Mouse (Mus musculus) stomach, postnatal 0 days (tissue): ENCODE results near the gene Cntnap5a. TPM values are rescaled to one million over a fixed set of nuclear protein-coding genes. Genes with fewer than 3 reads are reported as not detected.

Experiments used
- ATAC-seq: fragments of 200-750 bp; cut with Nextera tagmentation; 2 replicates; pipeline ENCODE4 v1.8.0; 2017; ENCODE audit not compliant: low FRiP score, low TSS enrichment
- DNase-seq: peaks from one replicate; pipeline ENCODE4 v3.0.0-alpha.2; 2016; ENCODE audit warnings: low spot score
- H3K27ac ChIP-seq: fragments of 300-500 bp; sonication (generic); replicated peaks from 2 replicates; pipeline ENCODE4 v1.5.1; 2014; ENCODE audit warnings: mild to moderate bottlenecking, control low read depth
- H3K27me3 ChIP-seq: fragments of 300-500 bp; sonication (generic); 2 replicates; pipeline ENCODE4 v1.6.1; 2014; ENCODE audit warnings: low read length; ENCODE audit not compliant: control insufficient read depth, insufficient read depth
- H3K36me3 ChIP-seq: fragments of 300-500 bp; sonication (generic); 2 replicates; pipeline ENCODE4 v1.6.1; 2014; ENCODE audit warnings: low read length, mixed read lengths; ENCODE audit not compliant: control insufficient read depth, insufficient read depth
- H3K4me1 ChIP-seq: fragments of 300-500 bp; sonication (generic); replicated peaks from 2 replicates; pipeline ENCODE4 v1.6.1; 2014; ENCODE audit warnings: antibody characterized with exemption; ENCODE audit not compliant: control insufficient read depth, insufficient read depth
- H3K4me2 ChIP-seq: fragments of 300-500 bp; sonication (generic); replicated peaks from 2 replicates; pipeline ENCODE4 v1.6.1; 2014; ENCODE audit warnings: low read depth, mild to moderate bottlenecking, control low read depth, moderate library complexity
- H3K4me3 ChIP-seq: fragments of 300-500 bp; sonication (generic); 2 replicates; pipeline ENCODE4 v1.5.1; 2014; ENCODE audit warnings: low read depth, low read length, control low read depth
- H3K9ac ChIP-seq: fragments of 300-500 bp; sonication (generic); 2 replicates; pipeline ENCODE4 v1.6.1; 2014; ENCODE audit warnings: mild to moderate bottlenecking, low read length, control low read depth, mixed read lengths
- H3K9me3 ChIP-seq: fragments of 300-500 bp; sonication (generic); 2 replicates; pipeline ENCODE4 v1.6.1; 2016; ENCODE audit warnings: low read length; ENCODE audit not compliant: control insufficient read depth
- CTCF ChIP-seq: IDR thresholded peaks from 2 replicates; pipeline ENCODE4 v1.5.1; 2016; ENCODE audit warnings: antibody characterized with exemption, low read depth, mild to moderate bottlenecking, moderate library complexity
- EP300 ChIP-seq: optimal IDR thresholded peaks from 2 replicates; pipeline ENCODE3; 2016; ENCODE audit warnings: antibody characterized with exemption
- whole genome bisulfite sequencing: fragments of 180-500 bp; shearing (Covaris S2); extraction: QIAGEN DNeasy Blood & Tissue Kit; methylation state at CpG from one replicate; pipeline ENCODE4 v1.1.7; 2014; 5-methylcytosine and 5-hydroxymethylcytosine counted together
- polyA plus RNA-seq: library from polyadenylated mRNA; unstranded; fragments of >200 nt; fragmentation: Nextera tagmentation; extraction: Ambion mirVana; gene quantifications from 2 replicates; pipeline ENCODE4 v1.2.1, GENCODE M21; 2015

Cntnap5a gene
- polyA plus RNA-seq, 1 experiment from 2014 or later: 0.10 TPM

DNA sequence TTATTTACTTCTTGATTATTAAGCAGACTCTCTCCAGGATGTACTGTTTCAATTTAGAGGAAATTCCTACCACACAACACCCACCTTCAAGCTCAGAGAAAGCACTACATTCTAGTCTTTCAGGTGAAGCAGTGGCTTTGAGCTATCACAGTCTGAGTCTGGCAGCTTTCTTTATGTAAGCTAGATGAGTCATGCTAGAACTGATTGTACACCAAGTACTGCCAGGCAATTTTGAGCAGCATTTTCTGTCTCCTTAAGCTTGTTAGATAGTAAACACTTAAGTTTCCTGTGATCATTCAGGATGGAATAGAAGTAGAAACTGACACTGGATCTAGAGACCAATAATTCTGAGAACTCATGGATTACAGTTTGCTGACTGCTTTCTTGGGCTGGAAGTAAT, 61.0 kb downstream of the Cntnap5a start:
- Histone ChIP-seq H3K4me2 (no peak overlapping the region), H3K27me3 (no peaks in the 10 kb centered on the region), H3K4me1 (no peaks in the 10 kb centered on the region), H3K36me3 (no peaks in the 10 kb centered on the region), H3K9ac (no peak overlapping the region), H3K9me3 (no peaks in the 10 kb centered on the region), H3K4me3 (no peak overlapping the region), H3K27ac (no peak overlapping the region)
- no peak for ATAC-seq
- TF ChIP-seq CTCF (no peak), EP300 (no peak)
- no peak for DNase-seq

DNA sequence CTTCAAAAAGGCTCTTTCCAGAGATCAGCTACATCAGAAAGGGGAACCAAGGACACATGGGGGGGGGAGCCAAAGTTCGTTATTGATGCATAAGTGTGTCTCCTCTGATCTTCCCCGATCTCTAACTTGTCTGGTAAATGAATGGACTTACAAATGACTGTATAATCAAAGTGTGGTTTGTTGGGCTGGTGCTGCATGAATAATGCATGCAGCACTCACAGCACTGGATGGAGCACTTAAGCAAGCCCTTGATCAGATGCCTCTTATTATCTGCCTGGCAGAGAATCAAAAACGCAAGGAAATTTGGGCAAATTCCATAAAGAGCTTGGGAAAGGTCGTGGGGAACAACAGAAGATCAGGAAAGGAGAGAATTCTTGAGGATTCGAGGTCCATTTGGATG, 100.2 kb downstream of the Cntnap5a start:
- TF ChIP-seq EP300 (no peak), CTCF (no peak)
- ATAC-seq (no peak), DNase-seq (no peak)
- no peak overlapping the region for H3K9ac ChIP-seq
- H3K4me1 ChIP-seq: no peaks in the 10 kb centered on the region
- WGBS: 55% methylated on average over 5 of the region's 5 CpGs
- H3K36me3 ChIP-seq: no peaks in the 10 kb centered on the region
- H3K4me3 ChIP-seq: no peak overlapping the region
- no peaks in the 10 kb centered on the region for H3K9me3 ChIP-seq
- no peaks in the 10 kb centered on the region for H3K27me3 ChIP-seq
- no peak overlapping the region for H3K4me2 ChIP-seq
- no peak overlapping the region for H3K27ac ChIP-seq

DNA sequence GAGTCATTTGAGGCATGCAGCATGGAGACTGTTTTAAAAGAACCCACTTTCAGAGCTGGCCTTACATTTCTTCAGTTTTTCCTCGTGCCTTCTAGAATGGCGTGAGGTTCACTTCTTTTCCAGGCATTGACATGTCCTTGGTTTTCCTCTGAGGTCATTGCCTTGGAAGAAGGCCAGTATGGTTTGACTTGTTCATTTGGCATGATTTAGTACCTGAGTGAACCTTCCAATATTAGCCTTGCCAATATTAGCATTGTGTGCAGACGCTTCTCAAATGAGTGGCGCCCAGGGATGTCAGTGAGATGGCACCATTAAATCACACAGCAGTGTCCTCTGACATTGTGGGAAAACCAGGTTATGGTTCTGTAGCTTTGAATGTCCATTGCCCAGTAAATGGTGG, 158.0 kb downstream of the Cntnap5a start:
- Histone ChIP-seq H3K27me3 (no peaks in the 10 kb centered on the region), H3K4me2 (no peak overlapping the region), H3K9ac (no peak overlapping the region), H3K27ac (no peak overlapping the region), H3K9me3 (no peaks in the 10 kb centered on the region), H3K36me3 (no peaks in the 10 kb centered on the region), H3K4me1 (no peaks in the 10 kb centered on the region), H3K4me3 (no peak overlapping the region)
- 93% methylated on average over 4 of the region's 4 CpGs for WGBS
- DNase-seq (no peak), ATAC-seq (no peak)
- TF ChIP-seq CTCF (no peak), EP300 (no peak)

- no peak overlapping the region for H3K4me2 ChIP-seq
- no peaks in the 10 kb centered on the region for H3K27me3 ChIP-seq
- H3K27ac ChIP-seq: no peak overlapping the region
- ATAC-seq: no peak
- no peaks in the 10 kb centered on the region for H3K9me3 ChIP-seq
- H3K4me3 ChIP-seq: no peak overlapping the region
- H3K9ac ChIP-seq: no peak overlapping the region
- H3K4me1 ChIP-seq: no peaks in the 10 kb centered on the region
- TF ChIP-seq EP300 (no peak), CTCF (no peak)
- 38% methylated on average over 2 of the region's 2 CpGs for WGBS
- no peak for DNase-seq
- H3K36me3 ChIP-seq: no peaks in the 10 kb centered on the region
Measured at GRCm38 (mm10) chr1:115847605-115848004, 163.0 kb downstream of the Cntnap5a start.

GRCm38 (mm10) chr1:115852206-115852605, 167.7 kb downstream of the Cntnap5a start:
- Histone ChIP-seq H3K4me2 (no peak overlapping the region), H3K27ac (no peak overlapping the region), H3K9me3 (no peaks in the 10 kb centered on the region), H3K4me3 (no peak overlapping the region), H3K36me3 (no peaks in the 10 kb centered on the region), H3K9ac (no peak overlapping the region), H3K27me3 (no peaks in the 10 kb centered on the region), H3K4me1 (no peaks in the 10 kb centered on the region)
- no peak for TF ChIP-seq CTCF
- no peak for TF ChIP-seq EP300
- ATAC-seq: no peak
- DNase-seq: no peak

- Histone ChIP-seq H3K9ac (no peak overlapping the region), H3K4me3 (no peak overlapping the region), H3K4me2 (no peak overlapping the region), H3K27me3 (no peaks in the 10 kb centered on the region), H3K9me3 (no peaks in the 10 kb centered on the region), H3K4me1 (no peaks in the 10 kb centered on the region), H3K27ac (no peak overlapping the region), H3K36me3 (no peaks in the 10 kb centered on the region)
- no peak for ATAC-seq
- 29% methylated on average over 1 of the region's 1 CpGs for WGBS
- TF ChIP-seq EP300: no peak
- TF ChIP-seq CTCF: no peak
- no peak for DNase-seq
Measured at GRCm38 (mm10) chr1:115918396-115918795, 233.8 kb downstream of the Cntnap5a start.
